Mouse (Mus musculus) heart, adult 2 months (tissue): ENCODE data around the gene Son.

Experiments
- CTCF ChIP-seq: fragments of 200-600 bp; IDR thresholded peaks from 2 replicates; pipeline ENCODE4 v1.8.1; 2022; ENCODE audit warnings: antibody characterized with exemption, mild to moderate bottlenecking, moderate library complexity
- EP300 ChIP-seq: fragments of 200-500 bp; IDR thresholded peaks from 2 replicates; pipeline ENCODE4 v1.6.1; 2011; ENCODE audit warnings: low read depth, low read length, control low read depth; ENCODE audit not compliant: insufficient read depth
- POLR2A ChIP-seq: fragments of 200-500 bp; IDR thresholded peaks from 2 replicates; pipeline ENCODE4 v1.6.1; 2011; ENCODE audit warnings: mild to moderate bottlenecking, low read depth, low read length, control low read depth; ENCODE audit not compliant: insufficient read depth

DNA sequence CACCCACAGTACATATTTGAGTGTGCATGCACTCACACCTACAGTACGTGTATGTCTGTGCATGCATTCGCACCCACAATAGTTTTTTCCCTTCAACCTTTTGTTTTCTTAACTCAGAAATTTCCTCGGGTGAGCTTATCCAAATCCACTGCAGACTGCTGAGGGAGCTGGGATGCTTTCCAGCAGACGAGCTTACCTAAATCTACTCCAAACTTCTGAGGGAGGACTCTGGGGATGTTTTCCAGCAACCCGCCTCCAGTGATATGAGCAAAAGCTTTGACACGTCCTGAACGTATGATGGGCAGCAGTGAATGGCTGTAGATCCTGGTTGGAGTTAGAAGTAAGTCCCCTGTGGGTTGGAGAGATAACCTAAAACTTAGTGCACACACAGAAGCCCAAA lies 19.5 kb upstream of the Son start:
- TF ChIP-seq CTCF (no peak), POLR2A (no peak), EP300 (no peak)
